Mouse (Mus musculus) gastrocnemius, postnatal 10 days (tissue): ENCODE results near the gene Cpne9. TPM values are rescaled to one million over a fixed set of nuclear protein-coding genes. Genes with fewer than 3 reads are reported as not detected.
"Not testable (repeated sequence)": the region's sequence is repeated elsewhere in the genome, so short reads cannot be mapped to it uniquely, and the experiment has no call there.

Experiments
- DNase-seq: peaks from one replicate; pipeline ENCODE4 v3.0.0; 2021; ENCODE audit warnings: mixed read lengths
- total RNA-seq, 2 experiments: library from RNA; stranded (reverse); gene quantifications; 2 replicates each; pipeline ENCODE4 v1.2.3; 2021

Gene Cpne9
- total RNA-seq, 2 experiments from 2014 or later: 0.23 TPM; not detected in 1

GRCm38 (mm10) chr6:113289346-113289745 lies 7.2 kb downstream of the Cpne9 start:
- no peak for DNase-seq

GRCm38 (mm10) chr6:113290346-113290745 lies 8.2 kb downstream of the Cpne9 start:
- DNase-seq: no peak

GRCm38 (mm10) chr6:113292938-113293337 lies 10.8 kb downstream of the Cpne9 start:
- DNase-seq: no peak

- DNase-seq: no peak
These were observed 13.9 kb downstream of the Cpne9 start for GRCm38 (mm10) chr6:113296046-113296445.

GRCm38 (mm10) chr6:113296639-113297038 lies 14.5 kb downstream of the Cpne9 start:
- DNase-seq: no peak

GRCm38 (mm10) chr6:113301350-113301749 lies 19.2 kb downstream of the Cpne9 start:
- DNase-seq: no peak

- no peak for DNase-seq
These were observed 20.2 kb downstream of the Cpne9 start for GRCm38 (mm10) chr6:113302258-113302657.

GRCm38 (mm10) chr6:113306322-113306985 lies 24.3 kb downstream of the Cpne9 start:
- peak; percentile 98 for DNase-seq

GRCm38 (mm10) chr6:113306986-113307349 lies 24.9 kb downstream of the Cpne9 start, which contains the start of gene Brpf1:
TSS of gene Brpf1 (plus strand) at chr6:113307137.
- no peak for DNase-seq

- peak; percentile 41 for DNase-seq
These were observed 25.5 kb downstream of the Cpne9 start for GRCm38 (mm10) chr6:113307481-113308121.

- DNase-seq: no peak
These were observed 26.0 kb downstream of the Cpne9 start for GRCm38 (mm10) chr6:113308141-113308540.

GRCm38 (mm10) chr6:113315972-113316371 lies 33.9 kb downstream of the Cpne9 start:
- no peak for DNase-seq

- peak; percentile 97 for DNase-seq
These were observed 44.6 kb downstream of the Cpne9 start, which contains the start of gene Ogg1 for GRCm38 (mm10) chr6:113326533-113327315. TSS of gene Ogg1 (plus strand) at chr6:113326972.

GRCm38 (mm10) chr6:113329396-113329795 lies 47.3 kb downstream of the Cpne9 start:
- no peak for DNase-seq

- DNase-seq: no peak
These were observed 48.4 kb downstream of the Cpne9 start for GRCm38 (mm10) chr6:113330547-113330946.

GRCm38 (mm10) chr6:113331721-113332120 lies 49.6 kb downstream of the Cpne9 start:
- no peak for DNase-seq

GRCm38 (mm10) chr6:113332734-113333133 lies 50.6 kb downstream of the Cpne9 start:
- not testable (repeated sequence) for DNase-seq

- DNase-seq: peak; percentile 63
These were observed 51.2 kb downstream of the Cpne9 start for GRCm38 (mm10) chr6:113333137-113333950.

- no peak for DNase-seq
These were observed 52.1 kb downstream of the Cpne9 start for GRCm38 (mm10) chr6:113334216-113334615.

GRCm38 (mm10) chr6:113336852-113337620 lies 54.9 kb downstream of the Cpne9 start:
- DNase-seq: no peak

- DNase-seq: no peak
These were observed 59.5 kb downstream of the Cpne9 start for GRCm38 (mm10) chr6:113341574-113341973.
